11 mouse cellular contexts compared by ENCODE assay signal in genomic region chr15:84609825-84610442, GRCm38 (mm10). TPM values are rescaled to one million over a fixed set of nuclear protein-coding genes. Genes with fewer than 3 reads are reported as not detected.
DNase-seq lines count a peak whose midpoint lies in the region; ATAC-seq and TF ChIP-seq lines count a peak whose summit lies in the region.
"Had no signal": no experiment of that assay in that cellular context is flagged by ENCODE, and none has a peak within 500 bp of the region (broad histone marks: within the 10 kb centered on the region; RNA-seq: fewer than 3 reads in every experiment).

No protein-coding gene starts in this region.

- H3K36me3 ChIP-seq in forebrain, postnatal 0 days (ENCODE audit: insufficient read depth) = no peaks in the 10 kb centered on the region
- no peaks in the 10 kb centered on the region for H3K36me3 ChIP-seq in forebrain, embryonic 14.5 days (ENCODE audit: control insufficient read depth, insufficient read depth, low read length)
- H3K36me3 ChIP-seq in hindbrain, embryonic 11.5 days (ENCODE audit: control insufficient read depth, insufficient read depth, low read length) = no peaks in the 10 kb centered on the region
- H3K36me3 ChIP-seq: embryonic facial prominence, embryonic 13.5 days; limb, embryonic 12.5 days had no signal

- peak; percentile 80 for ATAC-seq in forebrain, postnatal 0 days
- no peak for ATAC-seq in forebrain, embryonic 14.5 days
- ATAC-seq in hindbrain, embryonic 11.5 days (ENCODE audit: low FRiP score) = no peak
- no peak for ATAC-seq in cerebellum, adult (ENCODE audit: insufficient number of reproducible peaks, low FRiP score, low TSS enrichment)

- WGBS in forebrain, postnatal 0 days = 64% methylated on average over 15 of the region's 15 CpGs
- 67% methylated on average over 15 of the region's 15 CpGs for WGBS in forebrain, embryonic 14.5 days
- 67% methylated on average over 15 of the region's 15 CpGs for WGBS in hindbrain, embryonic 11.5 days

- no peak for TF ChIP-seq CTCF in forebrain, postnatal 0 days (IDR thresholded peaks at IDR 0.05; ENCODE audit: low read depth)
- TF ChIP-seq CTCF in brain, embryonic 14.5 days (IDR thresholded peaks at IDR 0.05; ENCODE audit: borderline replicate concordance, extremely low read depth, insufficient read depth, insufficient read length) = no peak

- no peak overlapping the region for H3K4me3 ChIP-seq in forebrain, postnatal 0 days (ENCODE audit: low read depth, low read length)
- H3K4me3 ChIP-seq in forebrain, embryonic 14.5 days (ENCODE audit: low read depth, low read length) = no peak overlapping the region
- no peak overlapping the region for H3K4me3 ChIP-seq in hindbrain, embryonic 11.5 days (ENCODE audit: low read depth, low read length)
- H3K4me3 ChIP-seq: embryonic facial prominence, embryonic 13.5 days; limb, embryonic 12.5 days had no signal

- TF ChIP-seq POLR2A in brain, embryonic 14.5 days (IDR thresholded peaks at IDR 0.05; ENCODE audit: borderline replicate concordance, extremely low read depth, insufficient read depth, insufficient read length, poor library complexity, severe bottlenecking) = no peak

- no peak overlapping the region for H3K9ac ChIP-seq in forebrain, postnatal 0 days
- no peak overlapping the region for H3K9ac ChIP-seq in forebrain, embryonic 14.5 days (ENCODE audit: low read length)
- no peak overlapping the region for H3K9ac ChIP-seq in hindbrain, embryonic 11.5 days (ENCODE audit: low read depth, low read length)
- H3K9ac ChIP-seq: embryonic facial prominence, embryonic 13.5 days; limb, embryonic 12.5 days had no signal

- no peaks in the 10 kb centered on the region for H3K4me1 ChIP-seq in forebrain, postnatal 0 days (ENCODE audit: insufficient read depth)
- peaks cover 9% of the 10 kb centered on the region for H3K4me1 ChIP-seq in forebrain, embryonic 14.5 days (ENCODE audit: control insufficient read depth, insufficient read depth, low read length)
- H3K4me1 ChIP-seq in hindbrain, embryonic 11.5 days (replicated peaks; ENCODE audit: control insufficient read depth, insufficient read depth, low read length) = no peaks in the 10 kb centered on the region

- no peak overlapping the region for H3K27ac ChIP-seq in forebrain, postnatal 0 days (ENCODE audit: low read depth, low read length)
- H3K27ac ChIP-seq in forebrain, embryonic 14.5 days (ENCODE audit: low read depth, low read length) = no peak overlapping the region
- no peak overlapping the region for H3K27ac ChIP-seq in hindbrain, embryonic 11.5 days (ENCODE audit: low read depth, low read length)
- H3K27ac ChIP-seq: embryonic facial prominence, embryonic 13.5 days; limb, embryonic 12.5 days had no signal

- H3K4me2 ChIP-seq in forebrain, postnatal 0 days (ENCODE audit: low read depth) = no peak overlapping the region
- H3K4me2 ChIP-seq in forebrain, embryonic 14.5 days (ENCODE audit: low read length) = no peak overlapping the region
- H3K4me2 ChIP-seq in hindbrain, embryonic 11.5 days (replicated peaks; ENCODE audit: low read depth, low read length) = no peak overlapping the region
- H3K4me2 ChIP-seq: embryonic facial prominence, embryonic 13.5 days; limb, embryonic 12.5 days had no signal

- H3K27me3 ChIP-seq in forebrain, postnatal 0 days (ENCODE audit: insufficient read depth, low read length) = no peaks in the 10 kb centered on the region
- H3K27me3 ChIP-seq in forebrain, embryonic 14.5 days (replicated peaks; ENCODE audit: control insufficient read depth, insufficient read depth, low read length) = no peaks in the 10 kb centered on the region
- peaks cover under 1% of the 10 kb centered on the region; the same call in 1 of the 2 replicates for H3K27me3 ChIP-seq in hindbrain, embryonic 11.5 days (ENCODE audit: control insufficient read depth, insufficient read depth, low read length)

- DNase-seq in forebrain, postnatal 0 days = peak; percentile 57
- DNase-seq in forebrain, embryonic 14.5 days (ENCODE audit: low spot score) = no peak
- DNase-seq in brain, embryonic 14.5 days (ENCODE audit: low read depth) = peak; percentile 57
- DNase-seq in left cerebral cortex, adult 8-10 months (ENCODE audit: low spot score in 2 of 2) = peak; percentile 46 to 69
- DNase-seq in right cerebral cortex, postnatal 36 days (ENCODE audit: low spot score in 2 of 2) = peak; percentile 56 to 73
- no peak for DNase-seq in cerebellum, adult 9-10 months
- no peak for DNase-seq in hindbrain, embryonic 11.5 days (ENCODE audit: low spot score)
- DNase-seq: lung, postnatal 14 days had no signal

- H3K9me3 ChIP-seq in forebrain, postnatal 0 days (ENCODE audit: low read length) = no peaks in the 10 kb centered on the region
- no peaks in the 10 kb centered on the region for H3K9me3 ChIP-seq in forebrain, embryonic 14.5 days (replicated peaks; ENCODE audit: control insufficient read depth, low read length)
- H3K9me3 ChIP-seq in hindbrain, embryonic 11.5 days (ENCODE audit: control insufficient read depth, low read length) = no peaks in the 10 kb centered on the region

RNA-seq across cellular contexts. Expression of gene Rtl6, which starts 52.3 kb away (rescaled TPM):
- total RNA-seq in forebrain, postnatal 0 days (2014; rRNA removed) = 54.8 and 75.5 TPM in 2 replicates
- 46.2 and 55.1 TPM in 2 replicates for polyA plus RNA-seq in forebrain, postnatal 0 days (2015; fragmentation: Nextera tagmentation; extraction: Ambion mirVana)
- 28.8 and 32.4 TPM in 2 replicates for polyA plus RNA-seq in forebrain, embryonic 14.5 days (2014; fragmentation: Nextera tagmentation; extraction: Ambion mirVana)
- polyA plus RNA-seq in brain, embryonic 14.5 days (2012; rRNA removed) = 50.4 and 70.9 TPM in 2 replicates
- total RNA-seq in left cerebral cortex, adult 8-10 months (2022) = 10 to 100 TPM; 47.7 to 51.8 (median 50.2) TPM
- polyA plus RNA-seq in hindbrain, embryonic 11.5 days (2014; fragmentation: Nextera tagmentation; extraction: Ambion mirVana) = 13.0 and 18.5 TPM in 2 replicates

RNA-seq across cellular contexts. Expression of gene Prr5, which starts 59.5 kb away (rescaled TPM):
- 8.6 and 17.2 TPM in 2 replicates for total RNA-seq in forebrain, postnatal 0 days (2014; rRNA removed)
- polyA plus RNA-seq in forebrain, postnatal 0 days (2015; fragmentation: Nextera tagmentation; extraction: Ambion mirVana) = 17.8 and 28.2 TPM in 2 replicates
- 9.0 and 10.5 TPM in 2 replicates for polyA plus RNA-seq in forebrain, embryonic 14.5 days (2014; fragmentation: Nextera tagmentation; extraction: Ambion mirVana)
- 14.2 and 20.9 TPM in 2 replicates for polyA plus RNA-seq in brain, embryonic 14.5 days (2012; rRNA removed)
- 10 to 100 TPM in 2 of 4 experiments, 1 to 10 TPM in 2; 9.1 to 13.9 (median 10.2) TPM for total RNA-seq in left cerebral cortex, adult 8-10 months (2022)
- polyA plus RNA-seq in hindbrain, embryonic 11.5 days (2014; fragmentation: Nextera tagmentation; extraction: Ambion mirVana) = 12.1 and 13.9 TPM in 2 replicates

Comparison
In these comparisons a context has a peak if more than half of its experiments do, and no peak if none do; other contexts are left out.
1. DNase-seq: peak in forebrain, postnatal 0 days (single experiment), brain, embryonic 14.5 days (single experiment), left cerebral cortex, adult 8-10 months (2 of 2) and right cerebral cortex, postnatal 36 days (2 of 2); none in forebrain, embryonic 14.5 days (single experiment), cerebellum, adult 9-10 months (single experiment) and hindbrain, embryonic 11.5 days (single experiment).